Mouse (Mus musculus): ENCODE measurements at regions not wholly inside any gene's neighbourhood (a gene's known extent, or its start where the extent isn't known, plus 50 kb on each side); places are given as distances from the start of the nearest gene placed in this dataset.

- TF ChIP-seq CTCF (IDR thresholded peaks at IDR 0.05; ENCODE audit: low read depth) (peak; percentile 33), EP300 (IDR thresholded peaks at IDR 0.05; ENCODE audit: low read depth) (no peak)
Measured at GRCm38 (mm10) chr5:111553471-111554382, 136.6 kb downstream of the Mn1 start.
